Mouse (Mus musculus) neutrophil, adult 83 days (primary cell): Measurements from ENCODE around the gene Nbeal1. TPM values are rescaled to one million over a fixed set of nuclear protein-coding genes. Genes with fewer than 3 reads are reported as not detected.

Experiments
- total RNA-seq, 2 experiments: library from RNA; stranded (reverse); gene quantifications; one replicate each; pipeline ENCODE4 v1.2.4; 2023

Gene Nbeal1
- total RNA-seq = 10 to 100 TPM; 12.3 to 18.7 TPM

DNA sequence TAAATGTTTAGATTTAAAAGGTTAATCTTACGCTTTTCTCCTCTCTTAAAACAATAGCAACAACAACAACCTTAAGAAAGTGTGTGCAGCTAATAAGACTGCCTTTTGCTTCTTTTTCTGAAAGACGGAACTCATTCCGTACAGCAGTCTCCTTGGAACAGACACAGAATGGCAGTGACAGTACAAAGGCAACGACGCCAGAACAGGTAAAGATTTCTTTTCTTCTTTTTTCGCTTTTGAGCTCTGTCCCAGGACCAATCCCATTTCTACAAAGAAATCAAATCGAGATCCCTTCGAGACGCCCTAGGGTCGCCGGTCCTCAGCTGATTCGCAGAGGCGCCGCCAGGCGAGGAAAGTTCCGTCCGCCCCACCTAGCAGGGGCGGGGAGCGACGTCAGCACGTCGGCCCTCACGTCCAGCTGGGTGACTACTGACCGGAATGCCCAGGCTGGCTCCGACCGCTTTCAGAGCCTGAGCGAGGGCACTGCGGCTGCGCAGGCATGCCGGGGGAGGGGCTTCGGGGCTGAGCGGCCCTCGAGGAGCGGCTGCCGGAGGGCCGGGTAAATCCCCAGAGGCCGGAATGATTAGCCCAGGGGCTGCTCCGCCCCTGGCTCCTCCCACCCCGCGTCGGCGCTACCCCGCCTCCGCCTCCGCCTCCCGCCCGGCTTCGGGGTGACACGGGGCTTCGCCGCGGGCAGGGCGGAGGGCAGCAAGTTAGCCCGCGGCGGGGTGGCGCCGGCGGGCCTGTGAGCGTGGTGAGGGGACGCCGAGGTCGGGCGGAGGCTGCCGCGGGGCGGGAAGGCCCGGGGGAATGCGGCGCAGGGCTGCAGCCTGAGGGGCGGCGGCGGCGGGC, at the start of gene Nbeal1:
Gene Nbeal1, plus strand, starts transcription at position 668 of the 852 bp plus-strand sequence.

DNA sequence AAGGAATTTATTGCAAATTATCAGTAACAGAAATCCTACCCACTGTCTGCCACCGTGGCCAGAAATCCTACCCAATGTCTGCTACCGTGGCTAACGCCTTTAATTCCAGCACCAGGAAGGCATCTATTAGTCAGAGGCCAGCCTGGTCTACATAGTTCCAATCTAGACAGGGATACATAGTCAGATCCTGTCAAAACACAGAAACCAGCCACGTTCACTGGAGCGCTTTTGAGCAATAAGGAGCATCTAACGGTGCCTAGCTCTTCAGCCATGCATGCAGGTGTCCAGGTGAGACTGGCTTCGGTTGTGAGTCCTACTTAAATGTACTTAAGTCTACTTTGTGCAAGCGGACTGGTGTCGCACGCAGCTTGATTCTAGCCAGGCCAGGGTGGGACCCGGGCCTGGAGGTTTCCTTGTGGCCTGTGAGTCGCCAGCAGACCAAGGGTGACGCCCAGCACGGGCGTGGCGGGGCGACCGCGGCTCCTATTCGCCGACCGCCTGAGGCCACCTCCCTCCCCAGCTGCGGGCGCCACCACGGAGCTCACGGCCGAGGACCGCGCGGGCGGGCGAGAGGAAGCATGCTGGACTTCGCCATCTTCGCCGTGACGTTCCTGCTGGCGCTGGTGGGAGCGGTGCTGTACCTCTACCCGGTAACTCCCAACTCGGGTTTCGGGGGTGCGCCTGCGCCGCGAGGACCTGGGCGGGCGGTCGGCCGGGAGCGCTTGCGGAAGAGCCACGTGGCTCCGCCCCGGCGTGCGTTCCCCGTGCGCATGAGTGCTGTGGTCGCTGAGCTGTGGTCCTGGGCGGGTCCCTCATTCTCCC, 162.6 kb downstream of the Nbeal1 start, which contains the start of gene Cyp20a1:
Gene Cyp20a1, plus strand, starts transcription at position 516 of the 822 bp plus-strand sequence.

Other genes starting within 250 kb of the Nbeal1 start
- gene Ica1l, start 137.4 kb upstream of the Nbeal1 start, total RNA-seq = under 1 TPM; 0.44 to 0.90 TPM
- 1 to 10 TPM; 7.1 to 7.5 TPM for gene Carf, start 82.4 kb upstream of the Nbeal1 start, total RNA-seq
- 10 to 100 TPM; 10.6 to 11.0 TPM for gene Wdr12, start 82.0 kb upstream of the Nbeal1 start, total RNA-seq
- 10 to 100 TPM; 10.4 to 13.4 TPM for gene Cyp20a1, start 162.7 kb downstream of the Nbeal1 start, total RNA-seq
- gene Abi2, start 229.0 kb downstream of the Nbeal1 start, total RNA-seq = 1 to 10 TPM; 6.7 to 7.2 TPM